In genomic region chr2:170070641-170071241, GRCm38 (mm10) we compare ENCODE assay signal across 9 mouse cellular contexts.
DNase-seq lines count a peak whose midpoint lies in the region; ATAC-seq and TF ChIP-seq lines count a peak whose summit lies in the region.
"Had no signal": no experiment of that assay in that cellular context is flagged by ENCODE, and none has a peak within 500 bp of the region (broad histone marks: within the 10 kb centered on the region; RNA-seq: fewer than 3 reads in every experiment).

No protein-coding gene starts in this region.

- DNase-seq in heart, embryonic 10.5 days (ENCODE audit: low spot score), result no peak
- no peak for DNase-seq in heart, postnatal 36 days
- peak; percentile 47 for DNase-seq in embryo, embryonic 10 days (ENCODE audit: low spot score)
- DNase-seq in natural killer cell, adult 2 months (ENCODE audit: low spot score in 2 of 2), result no peak
- no peak for DNase-seq in MN1 (ENCODE audit: low spot score)
- no peak for DNase-seq in lung, adult 2 months

- WGBS in heart, embryonic 10.5 days, result 49% methylated on average over 15 of the region's 15 CpGs
- WGBS in hindbrain, embryonic 15.5 days, result 38% methylated on average over 15 of the region's 15 CpGs
- WGBS in neural tube, embryonic 13.5 days, result 13% methylated on average over 15 of the region's 15 CpGs
- 24% methylated on average over 15 of the region's 15 CpGs for WGBS in lung, adult 2 months

- H3K27ac ChIP-seq in heart, embryonic 10.5 days, result 0 out of 2 replicates have a peak overlapping the region, but pooled peaks have one; percentile 25
- no peak overlapping the region for H3K27ac ChIP-seq in hindbrain, embryonic 15.5 days (replicated peaks)
- 0 out of 2 replicates have a peak overlapping the region, but pooled peaks have one; percentile 14 for H3K27ac ChIP-seq in neural tube, embryonic 13.5 days (replicated peaks)

- H3K27me3 ChIP-seq in heart, embryonic 10.5 days (ENCODE audit: insufficient read depth, poor library complexity, severe bottlenecking), result no peaks in the 10 kb centered on the region
- no peaks in the 10 kb centered on the region for H3K27me3 ChIP-seq in hindbrain, embryonic 15.5 days
- no peaks in the 10 kb centered on the region for H3K27me3 ChIP-seq in neural tube, embryonic 13.5 days

- ATAC-seq in hindbrain, embryonic 15.5 days (ENCODE audit: low FRiP score, low read depth), result no peak
- ATAC-seq in neural tube, embryonic 13.5 days (ENCODE audit: low read depth), result peak; percentile 80

- peak overlapping the region; percentile 16 for H3K4me2 ChIP-seq in hindbrain, embryonic 15.5 days
- H3K4me2 ChIP-seq in neural tube, embryonic 13.5 days, result peak overlapping the region; percentile 41

- no peak for TF ChIP-seq POLR2A in lung, adult 2 months (IDR thresholded peaks at IDR 0.05; ENCODE audit: borderline replicate concordance, extremely low read depth, low read depth, low read length)

- H3K4me1 ChIP-seq in heart, embryonic 10.5 days, result 0 out of 2 replicates have a peak, but pooled peaks cover 6% of the 10 kb centered on the region
- peaks cover 19% of the 10 kb centered on the region; the same call in 1 of the 2 replicates for H3K4me1 ChIP-seq in hindbrain, embryonic 15.5 days (replicated peaks)
- H3K4me1 ChIP-seq in neural tube, embryonic 13.5 days (replicated peaks), result peaks cover 26% of the 10 kb centered on the region
- peaks cover 2% of the 10 kb centered on the region for H3K4me1 ChIP-seq in lung, adult 2 months (ENCODE audit: control insufficient read depth, insufficient read depth, low read length)

- no peak overlapping the region for H3K9ac ChIP-seq in hindbrain, embryonic 15.5 days
- H3K9ac ChIP-seq in neural tube, embryonic 13.5 days, result 0 out of 2 replicates have a peak overlapping the region, but pooled peaks have one; percentile 5

- H3K4me3 ChIP-seq in heart, embryonic 10.5 days, result 0 out of 2 replicates have a peak overlapping the region, but pooled peaks have one; percentile 2
- no peak overlapping the region for H3K4me3 ChIP-seq in hindbrain, embryonic 15.5 days
- no peak overlapping the region for H3K4me3 ChIP-seq in neural tube, embryonic 13.5 days
- no peak overlapping the region for H3K4me3 ChIP-seq in lung, adult 2 months (replicated peaks; ENCODE audit: extremely low read depth, low read depth, low read length)

- H3K36me3 ChIP-seq in heart, embryonic 10.5 days, result no peaks in the 10 kb centered on the region
- no peaks in the 10 kb centered on the region for H3K36me3 ChIP-seq in hindbrain, embryonic 15.5 days
- no peaks in the 10 kb centered on the region for H3K36me3 ChIP-seq in neural tube, embryonic 13.5 days
- H3K36me3 ChIP-seq: G1E had no signal

- intact Hi-C loops in heart, postnatal 36 days (cut with DNase I), result no loop called here

- TF ChIP-seq CTCF in lung, adult 2 months (IDR thresholded peaks at IDR 0.05; ENCODE audit: insufficient read depth, low read length), result no peak

- H3K9me3 ChIP-seq in heart, embryonic 10.5 days, result no peaks in the 10 kb centered on the region
- H3K9me3 ChIP-seq in hindbrain, embryonic 15.5 days, result no peaks in the 10 kb centered on the region
- H3K9me3 ChIP-seq in neural tube, embryonic 13.5 days, result no peaks in the 10 kb centered on the region
